Mouse (Mus musculus) heart, postnatal 0 days (tissue): Measurements from ENCODE around the gene Mrm3. TPM values are rescaled to one million over a fixed set of nuclear protein-coding genes. Genes with fewer than 3 reads are reported as not detected.

Experiments used
- ATAC-seq: fragments of 200-750 bp; cut with Nextera tagmentation; 2 replicates; pipeline ENCODE4 v1.8.0; 2017; ENCODE audit warnings: low read depth, moderate number of reproducible peaks, moderate library complexity; ENCODE audit not compliant: insufficient read depth
- DNase-seq: peaks from one replicate; pipeline ENCODE4 v3.0.0-alpha.2; 2016; ENCODE audit warnings: low spot score
- H3K27ac ChIP-seq: fragments of 300-500 bp; sonication (generic); 2 replicates; pipeline ENCODE4 v1.5.1; 2014; ENCODE audit warnings: low read depth, mild to moderate bottlenecking
- H3K27me3 ChIP-seq: fragments of 300-500 bp; sonication (generic); 2 replicates; pipeline ENCODE4 v1.6.1; 2014; ENCODE audit warnings: low read length, mixed read lengths; ENCODE audit not compliant: control insufficient read depth, insufficient read depth
- H3K36me3 ChIP-seq: fragments of 300-500 bp; sonication (generic); replicated peaks from 2 replicates; pipeline ENCODE4 v1.6.1; 2014; ENCODE audit warnings: low read length, mixed read lengths; ENCODE audit not compliant: control insufficient read depth, insufficient read depth
- H3K4me1 ChIP-seq: fragments of 300-500 bp; sonication (generic); 2 replicates; pipeline ENCODE4 v1.6.1; 2014; ENCODE audit warnings: antibody characterized with exemption; ENCODE audit not compliant: control insufficient read depth, insufficient read depth
- H3K4me2 ChIP-seq: fragments of 300-500 bp; sonication (generic); 2 replicates; pipeline ENCODE4 v1.6.1; 2014; ENCODE audit warnings: low read depth, mild to moderate bottlenecking, low read length, moderate library complexity
- H3K4me3 ChIP-seq: fragments of 300-500 bp; sonication (generic); 2 replicates; pipeline ENCODE4 v1.5.1; 2014; ENCODE audit warnings: low read depth, low read length
- H3K9ac ChIP-seq: fragments of 300-500 bp; sonication (generic); replicated peaks from 2 replicates; pipeline ENCODE4 v1.6.1; 2014; ENCODE audit warnings: low read depth, low read length, mixed read lengths
- H3K9me3 ChIP-seq: fragments of 300-500 bp; sonication (generic); replicated peaks from 2 replicates; pipeline ENCODE4 v1.6.1; 2016; ENCODE audit warnings: low read length; ENCODE audit not compliant: control insufficient read depth
- CTCF ChIP-seq: IDR thresholded peaks from 2 replicates; pipeline ENCODE4 v1.5.1; 2016; ENCODE audit warnings: antibody characterized with exemption, control low read depth, low read depth
- EP300 ChIP-seq: IDR thresholded peaks from 2 replicates; pipeline ENCODE4 v1.6.1; 2016; ENCODE audit warnings: antibody characterized with exemption, low read depth
- WGBS: fragments of 180-500 bp; shearing (Covaris S2); extraction: QIAGEN DNeasy Blood & Tissue Kit; methylation state at CpG from one replicate; pipeline ENCODE4 v1.1.7; 2014; 5-methylcytosine and 5-hydroxymethylcytosine counted together
- polyA plus RNA-seq: library from polyadenylated mRNA; unstranded; fragments of >200 nt; fragmentation: Nextera tagmentation; extraction: Ambion mirVana; gene quantifications from 2 replicates; pipeline ENCODE4 v1.2.1, GENCODE M21; 2015
- total RNA-seq: library from RNA; depleted of rRNA; stranded (reverse); fragments of >200 nt; gene quantifications from 2 replicates; pipeline ENCODE4 v1.2.3, GENCODE M21; 2014; ENCODE audit warnings: low replicate concordance

Mrm3 gene
- total and polyA plus RNA-seq, 2 experiments from 2014 or later = 31.8 to 39.5 TPM

- ATAC-seq (no peak), DNase-seq (no peak)
- H3K4me3 ChIP-seq = no peak overlapping the region
- TF ChIP-seq EP300 = no peak
- TF ChIP-seq CTCF = no peak
- no peaks in the 10 kb centered on the region for H3K36me3 ChIP-seq
- H3K27me3 ChIP-seq = no peaks in the 10 kb centered on the region
- H3K4me1 ChIP-seq = peaks cover 7% of the 10 kb centered on the region; the same call in 1 of the 2 replicates
- H3K4me2 ChIP-seq = 0 out of 2 replicates have a peak overlapping the region, but pooled peaks have one; percentile 25
- WGBS = 30% methylated on average over 4 of the region's 4 CpGs
- H3K9ac ChIP-seq = no peak overlapping the region
- H3K27ac ChIP-seq = peak overlapping the region; percentile 50
- H3K9me3 ChIP-seq = no peaks in the 10 kb centered on the region
Measured at GRCm38 (mm10) chr11:76291960-76292359, 48.4 kb downstream of the Mrm3 start.

GRCm38 (mm10) chr11:76292398-76292797 lies 48.9 kb downstream of the Mrm3 start:
- no peak for DNase-seq
- Histone ChIP-seq H3K9me3 (no peaks in the 10 kb centered on the region), H3K4me3 (no peak overlapping the region), H3K4me2 (peak overlapping the region; percentile 25; the same call in 1 of the 2 replicates), H3K27me3 (no peaks in the 10 kb centered on the region), H3K9ac (no peak overlapping the region), H3K4me1 (peaks cover 2% of the 10 kb centered on the region; the same call in 1 of the 2 replicates), H3K27ac (peak overlapping the region; percentile 50), H3K36me3 (no peaks in the 10 kb centered on the region)
- TF ChIP-seq CTCF = no peak
- no peak for TF ChIP-seq EP300
- 43% methylated on average over 15 of the region's 15 CpGs for WGBS
- ATAC-seq = no peak

- DNase-seq (no peak), ATAC-seq (no peak)
- peak overlapping the region; percentile 50 for H3K27ac ChIP-seq
- H3K27me3 ChIP-seq = no peaks in the 10 kb centered on the region
- 68% methylated on average over 6 of the region's 6 CpGs for WGBS
- TF ChIP-seq CTCF = no peak
- TF ChIP-seq EP300 = peak; percentile 53; the same call in 1 of the 2 replicates
- H3K4me3 ChIP-seq = no peak overlapping the region
- 0 out of 2 replicates have a peak overlapping the region, but pooled peaks have one; percentile 25 for H3K4me2 ChIP-seq
- no peaks in the 10 kb centered on the region for H3K9me3 ChIP-seq
- H3K4me1 ChIP-seq = no peaks in the 10 kb centered on the region; the same call in 1 of the 2 replicates
- no peaks in the 10 kb centered on the region for H3K36me3 ChIP-seq
- no peak overlapping the region for H3K9ac ChIP-seq
Measured at GRCm38 (mm10) chr11:76292831-76293230, 49.3 kb downstream of the Mrm3 start.

- H3K4me1 ChIP-seq = no peaks in the 10 kb centered on the region; the same call in 1 of the 2 replicates
- no peak for DNase-seq
- H3K27ac ChIP-seq = no peak overlapping the region
- H3K4me3 ChIP-seq = no peak overlapping the region
- H3K4me2 ChIP-seq = no peak overlapping the region
- WGBS = 75% methylated on average over 5 of the region's 5 CpGs
- H3K9me3 ChIP-seq = no peaks in the 10 kb centered on the region
- H3K36me3 ChIP-seq = no peaks in the 10 kb centered on the region
- no peak for TF ChIP-seq CTCF
- TF ChIP-seq EP300 = no peak
- no peaks in the 10 kb centered on the region for H3K27me3 ChIP-seq
- H3K9ac ChIP-seq = no peak overlapping the region
- no peak for ATAC-seq
Measured at GRCm38 (mm10) chr11:76294078-76294477, 50.6 kb downstream of the Mrm3 start.

GRCm38 (mm10) chr11:76294836-76295235 lies 51.3 kb downstream of the Mrm3 start:
- no peak for DNase-seq
- Histone ChIP-seq H3K4me1 (no peaks in the 10 kb centered on the region; the same call in 1 of the 2 replicates), H3K4me2 (peak overlapping the region; percentile 8; the same call in 1 of the 2 replicates), H3K9ac (no peak overlapping the region), H3K27me3 (no peaks in the 10 kb centered on the region), H3K9me3 (no peaks in the 10 kb centered on the region), H3K27ac (0 out of 2 replicates have a peak overlapping the region, but pooled peaks have one; percentile 22), H3K4me3 (no peak overlapping the region), H3K36me3 (no peaks in the 10 kb centered on the region)
- WGBS = 35% methylated on average over 9 of the region's 9 CpGs
- TF ChIP-seq CTCF = no peak
- TF ChIP-seq EP300 = no peak
- ATAC-seq = no peak

- TF ChIP-seq EP300 (no peak), CTCF (no peak)
- Histone ChIP-seq H3K4me2 (no peak overlapping the region), H3K27me3 (no peaks in the 10 kb centered on the region), H3K36me3 (no peaks in the 10 kb centered on the region), H3K9me3 (no peaks in the 10 kb centered on the region), H3K4me3 (no peak overlapping the region), H3K4me1 (no peaks in the 10 kb centered on the region; the same call in 1 of the 2 replicates), H3K9ac (no peak overlapping the region), H3K27ac (no peak overlapping the region)
- no peak for ATAC-seq
- no peak for DNase-seq
- WGBS = 51% methylated on average over 9 of the region's 9 CpGs
Measured at GRCm38 (mm10) chr11:76297252-76297651, 53.7 kb downstream of the Mrm3 start.
